Mouse (Mus musculus): ENCODE measurements around the gene Drd2.

DNA sequence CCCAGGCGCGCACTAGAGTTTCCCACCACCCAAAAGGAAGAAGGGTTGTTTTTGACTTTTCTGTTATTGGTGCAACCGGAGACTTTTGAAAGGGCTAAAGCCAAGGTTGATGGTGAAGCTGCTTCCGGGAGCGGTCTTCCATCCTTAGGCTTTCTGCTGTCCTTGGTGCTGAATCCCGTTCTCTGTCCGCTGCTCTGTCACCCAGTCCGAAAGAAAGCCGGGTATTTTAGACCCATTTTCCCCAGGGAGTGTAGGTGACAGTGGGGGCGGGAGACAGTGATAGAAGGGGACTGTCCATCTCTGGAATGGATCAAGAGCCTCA, 578 bp downstream of the Drd2 start:
- TF ChIP-seq CTCF (IDR thresholded peaks at IDR 0.05; ENCODE audit: borderline replicate concordance, insufficient read depth, low read length) (no peak), POLR2A (IDR thresholded peaks at IDR 0.05; ENCODE audit: low read depth, low read length) (no peak)
